Mouse (Mus musculus): Measurements from ENCODE around the gene Cpa2.

Cpa2 gene

DNA sequence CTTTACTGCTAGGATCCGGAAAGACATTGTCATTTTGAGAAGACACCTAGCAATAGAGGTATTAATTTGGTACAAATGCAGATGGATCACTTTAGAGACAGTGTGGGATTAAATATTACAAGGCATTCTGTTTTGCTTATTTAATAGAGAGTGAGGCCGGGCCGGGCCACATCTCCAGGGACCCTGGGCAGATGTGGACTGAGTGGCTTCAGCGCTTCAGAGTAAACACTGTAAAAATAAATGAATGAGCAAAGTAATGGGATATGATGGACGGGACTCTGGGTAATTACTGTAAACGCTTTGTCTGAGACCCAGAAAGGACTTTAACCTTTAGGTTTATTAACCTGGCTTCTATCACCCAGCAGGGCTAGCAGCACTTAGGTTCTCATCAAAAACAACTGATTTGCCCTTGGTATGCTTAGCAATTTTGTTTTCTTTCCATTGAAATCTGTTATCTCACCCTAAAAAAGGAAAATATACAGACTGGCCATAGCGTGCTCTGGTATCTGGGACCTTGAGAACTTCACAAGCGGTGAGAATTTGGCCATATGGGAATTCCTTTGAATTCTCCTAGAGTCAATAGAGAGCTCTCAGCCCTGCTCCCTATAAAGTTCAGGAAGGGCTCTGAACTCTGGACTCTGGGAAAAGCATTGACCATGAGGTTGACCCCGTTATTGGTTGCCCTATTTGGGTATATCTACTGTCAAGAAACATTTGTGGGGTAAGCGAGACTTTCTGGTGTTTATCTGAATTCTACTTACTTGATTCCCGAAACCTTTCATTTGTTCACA lies at the start of gene Cpa2:
Gene Cpa2, plus strand, starts transcription at position 574 of the 791 bp plus-strand sequence.
- DNase-seq (ENCODE audit: low read depth, low spot score), result no peak

DNA sequence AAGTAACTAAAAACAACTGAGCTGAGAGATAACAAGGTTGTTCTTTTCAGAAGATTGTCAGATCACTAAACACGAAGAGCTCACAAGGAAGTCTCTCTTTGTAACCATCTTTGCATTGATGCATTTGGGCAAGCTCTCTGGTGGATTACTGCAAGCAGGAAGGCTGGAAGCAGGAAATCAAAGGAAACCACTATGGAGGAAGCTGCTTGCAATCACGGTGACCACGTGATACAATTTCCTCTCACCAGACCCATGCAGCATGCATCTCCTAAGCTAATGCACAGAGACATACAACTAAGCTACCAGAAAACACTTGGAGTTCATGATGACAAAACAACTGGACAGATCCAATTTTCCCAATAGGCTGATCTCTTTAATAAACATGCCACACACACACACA lies 42.3 kb upstream of the Cpa2 start:
- DNase-seq (ENCODE audit: low read depth, low spot score), result no peak

DNA sequence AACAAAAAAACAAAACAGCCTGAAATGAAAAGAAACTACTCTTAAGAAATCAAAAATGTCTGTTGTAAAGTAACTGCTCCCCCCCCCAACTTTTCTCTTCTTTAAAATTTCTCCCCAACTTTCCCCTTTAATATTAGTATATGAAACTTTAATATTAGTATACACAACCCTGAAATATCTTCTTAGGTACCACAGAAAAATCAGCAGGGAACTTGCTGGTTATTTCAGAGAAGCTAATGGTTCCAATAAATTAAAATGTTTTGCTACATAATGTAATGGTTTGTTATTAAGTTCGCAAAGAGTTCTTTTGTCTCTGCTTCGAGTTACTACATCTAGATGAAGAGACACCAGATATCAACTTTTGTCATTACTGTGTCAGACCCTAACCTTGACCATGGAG lies 32.6 kb upstream of the Cpa2 start:
- no peak for DNase-seq (ENCODE audit: low read depth, low spot score)

DNA sequence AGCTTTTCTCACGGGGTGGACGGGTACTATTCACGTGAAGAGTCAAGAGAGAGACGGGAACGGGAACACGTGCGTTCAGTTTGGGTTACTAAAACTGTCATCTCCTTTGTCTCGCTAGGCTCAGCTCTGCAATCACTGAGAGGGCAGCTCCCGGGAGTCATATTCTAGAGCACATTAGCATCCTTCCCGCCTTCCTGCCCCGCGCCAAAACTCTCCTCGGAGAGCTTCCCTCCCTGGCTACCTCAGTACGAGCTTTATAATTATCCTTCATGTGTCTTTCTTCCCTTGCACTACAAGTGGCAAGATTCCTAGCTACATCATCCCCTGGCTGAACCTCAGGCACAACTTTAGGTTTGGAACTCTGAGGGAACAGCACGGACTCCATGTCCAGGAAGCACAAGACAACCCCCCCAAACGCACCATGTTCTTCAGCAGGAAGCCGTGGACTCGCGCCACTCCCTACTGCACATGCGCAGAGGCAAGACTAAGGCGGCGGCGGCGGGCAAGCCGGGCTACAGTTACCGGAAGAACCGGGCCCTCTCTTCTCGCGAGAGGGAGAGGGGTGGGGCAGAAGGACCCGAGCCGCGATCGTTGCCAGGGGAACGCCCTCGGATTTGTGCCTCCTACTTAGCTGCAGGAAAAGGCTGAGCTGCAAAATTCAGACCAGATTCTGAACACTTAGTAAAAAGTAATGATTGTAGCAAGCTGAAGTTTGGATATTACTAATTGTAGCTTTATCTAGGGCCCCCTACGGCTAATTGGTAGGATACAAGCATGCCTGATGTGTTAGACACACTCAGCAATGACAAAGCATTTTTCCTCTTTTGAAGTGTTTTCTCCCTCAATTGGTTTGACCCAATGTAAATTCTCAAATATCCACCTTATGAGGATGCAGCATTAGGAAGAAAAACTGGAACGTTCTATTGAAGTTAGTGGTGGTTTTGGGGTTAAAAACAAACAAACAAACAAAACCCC lies 31.8 kb upstream of the Cpa2 start, which contains the start of the genes Tmem209 and Ssmem1:
Gene Tmem209, minus strand, starts transcription at position 519 of the 975 bp plus-strand sequence.
Gene Ssmem1, plus strand, starts transcription at position 585 of the 975 bp plus-strand sequence.
- DNase-seq (ENCODE audit: low read depth, low spot score), result peak; percentile 98

DNA sequence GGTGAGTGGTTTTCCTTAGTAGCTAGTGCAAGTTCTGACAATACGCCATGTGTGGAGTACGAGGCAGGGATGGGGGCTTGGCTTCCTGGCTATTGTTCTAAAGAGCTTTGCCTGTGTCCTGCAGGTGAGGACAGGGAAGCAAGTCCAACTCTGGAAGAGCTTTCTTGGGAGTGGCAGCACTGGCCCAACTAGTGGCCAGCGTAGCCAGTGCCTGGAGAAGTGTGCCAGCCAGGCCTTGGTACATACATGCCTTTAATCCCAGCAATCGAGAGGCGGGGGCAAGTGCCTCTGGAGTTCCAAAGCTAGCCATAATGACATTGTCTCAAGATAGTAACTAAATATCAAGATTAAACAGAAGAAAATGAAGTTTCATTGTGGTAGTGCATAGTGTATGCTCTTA lies 31.1 kb upstream of the Cpa2 start:
- no peak for DNase-seq (ENCODE audit: low read depth, low spot score)

DNA sequence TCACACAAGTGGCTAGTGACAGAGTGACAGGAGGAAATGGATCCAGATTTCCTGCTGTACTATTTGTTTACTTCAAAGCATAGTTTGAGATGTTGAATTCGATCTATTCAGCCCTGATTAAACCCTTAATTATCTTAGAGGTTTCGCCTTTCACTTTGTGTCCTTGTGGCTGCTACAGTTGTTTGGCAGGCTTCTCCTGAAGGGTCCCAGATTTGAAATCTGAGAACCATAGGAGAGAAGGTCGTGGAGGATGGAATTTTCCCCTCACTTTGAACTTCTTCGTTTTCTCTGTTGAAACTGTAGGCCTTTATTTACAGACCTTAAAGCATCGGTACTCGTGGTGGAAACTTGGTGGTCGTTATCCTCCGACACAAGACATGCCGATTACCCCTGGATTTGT lies 27.1 kb upstream of the Cpa2 start:
- peak; percentile 57 for DNase-seq (ENCODE audit: low read depth, low spot score)

DNA sequence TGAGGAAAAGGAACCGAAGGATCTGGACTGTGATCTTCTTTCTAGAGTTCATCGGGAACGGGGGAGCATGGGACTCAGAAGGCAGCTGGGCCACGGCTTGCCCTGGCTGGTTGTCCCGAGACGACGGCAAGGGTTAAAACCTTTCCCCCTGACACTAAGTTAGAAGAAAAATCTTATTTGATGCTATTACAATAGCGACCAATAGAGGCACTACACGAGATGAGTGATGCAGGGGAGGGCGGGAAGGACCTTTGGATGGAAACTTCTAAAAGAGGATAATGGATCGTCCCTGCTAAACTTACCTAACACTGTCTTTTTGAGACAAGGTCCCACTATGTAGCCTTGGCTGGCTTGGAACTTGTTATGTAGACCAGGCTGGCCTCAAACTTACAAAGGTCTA lies 21.0 kb upstream of the Cpa2 start:
- DNase-seq (ENCODE audit: low read depth, low spot score), result no peak

DNA sequence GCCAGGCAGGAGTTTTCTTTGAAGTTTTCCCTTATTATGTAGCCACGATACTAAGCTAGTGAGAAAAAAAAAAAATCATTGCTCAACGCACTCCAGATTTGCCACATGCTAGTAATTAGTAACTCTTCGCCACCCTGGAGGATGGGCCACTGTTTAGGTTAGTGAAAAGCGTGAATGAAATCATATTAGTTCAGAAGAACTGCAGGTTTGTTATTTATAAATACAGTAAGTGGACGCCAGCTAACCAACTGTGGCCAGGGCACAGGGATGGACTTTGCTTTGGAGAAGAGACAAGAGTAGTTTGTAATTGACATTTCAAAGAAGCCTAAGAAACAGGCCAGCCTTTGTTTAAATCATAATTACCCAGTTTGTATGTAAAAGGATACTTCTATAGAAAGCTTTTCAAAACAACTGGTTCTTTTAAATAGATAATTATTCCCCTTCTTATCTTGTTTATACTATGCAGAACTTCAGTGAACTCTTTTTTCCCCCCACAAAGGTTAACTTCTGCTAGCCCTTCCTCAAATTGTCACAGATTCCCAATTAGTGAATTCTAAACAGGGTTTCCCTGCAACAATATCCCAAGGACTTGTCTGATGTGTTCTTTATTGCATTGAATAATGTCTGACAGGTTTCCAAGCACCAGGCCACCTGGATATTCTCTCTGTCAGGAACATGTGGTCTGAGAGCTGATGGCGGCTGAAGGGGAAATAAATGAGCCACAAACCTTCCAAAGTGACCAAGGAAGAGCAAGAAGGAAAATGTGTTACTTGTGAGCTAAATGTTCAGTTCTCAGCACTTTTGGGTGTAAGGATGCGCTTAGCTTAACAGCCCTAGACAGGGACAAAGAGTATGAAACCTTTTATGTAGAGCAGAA lies 15.7 kb upstream of the Cpa2 start:
- DNase-seq (ENCODE audit: low read depth, low spot score), result peak; percentile 81

DNA sequence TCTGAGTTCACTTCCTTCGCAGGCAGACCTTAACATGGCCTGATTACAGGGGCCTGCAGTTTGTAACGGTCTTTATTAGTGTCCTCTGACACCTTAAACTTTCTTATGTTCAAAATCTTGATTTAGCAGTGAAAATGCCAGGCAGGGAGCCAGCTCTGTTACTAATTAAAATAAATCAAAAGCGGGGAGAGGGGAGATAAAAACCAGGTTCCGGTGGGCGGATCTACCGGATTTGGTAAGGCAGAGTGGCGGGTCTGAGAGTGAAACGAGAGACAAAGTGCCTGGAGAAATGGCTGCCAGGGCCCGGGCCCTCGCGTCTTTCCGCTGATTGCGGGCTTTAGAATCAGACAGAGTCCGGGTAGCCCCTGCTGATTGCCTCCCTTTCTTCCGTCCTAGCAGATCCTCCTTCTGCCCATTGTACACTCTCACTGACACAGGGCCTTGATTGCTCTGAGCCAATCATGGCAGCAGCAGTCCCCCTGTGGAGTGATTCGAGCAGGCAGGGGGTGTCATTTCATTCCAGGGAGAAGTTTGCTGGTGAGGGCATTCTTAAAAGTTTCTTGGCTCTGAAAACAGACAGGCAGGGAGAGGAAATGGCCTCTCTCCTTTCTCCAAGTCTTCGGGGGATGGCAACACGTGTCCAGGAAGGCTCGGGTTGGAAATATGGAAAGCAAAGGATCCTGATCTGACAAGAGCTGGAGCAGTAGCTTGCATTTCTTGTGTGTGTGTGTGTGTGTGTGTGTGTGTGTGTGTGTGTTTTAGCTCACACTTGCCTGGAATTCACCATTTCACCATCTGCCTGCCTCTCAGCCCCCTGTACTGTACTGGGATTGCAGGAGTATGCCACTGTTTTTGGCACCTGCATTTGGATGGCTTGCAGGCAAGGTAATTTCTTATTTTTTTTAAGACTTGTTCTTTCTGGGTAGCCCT lies 14.5 kb upstream of the Cpa2 start:
- peak; percentile 82 for DNase-seq (ENCODE audit: low read depth, low spot score)

DNA sequence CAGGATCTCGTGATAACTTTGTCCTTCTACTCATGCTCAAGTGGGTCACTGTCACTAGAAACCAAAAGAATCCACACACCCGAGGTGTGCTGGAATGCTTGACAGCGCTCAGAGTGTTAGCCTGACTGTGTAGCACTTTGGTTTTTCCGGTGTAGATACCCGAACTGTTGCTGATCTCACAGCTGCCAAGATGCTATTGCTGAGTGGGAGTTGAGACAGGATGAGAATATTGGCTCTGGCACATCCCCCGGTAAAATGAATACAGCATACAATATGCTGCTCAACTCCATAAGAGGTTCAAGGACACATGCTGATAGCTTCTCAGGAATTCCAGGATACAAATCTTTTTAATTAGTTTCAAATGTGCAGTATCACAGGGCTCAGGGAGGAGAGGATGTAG lies 12.6 kb upstream of the Cpa2 start:
- DNase-seq (ENCODE audit: low read depth, low spot score), result no peak

DNA sequence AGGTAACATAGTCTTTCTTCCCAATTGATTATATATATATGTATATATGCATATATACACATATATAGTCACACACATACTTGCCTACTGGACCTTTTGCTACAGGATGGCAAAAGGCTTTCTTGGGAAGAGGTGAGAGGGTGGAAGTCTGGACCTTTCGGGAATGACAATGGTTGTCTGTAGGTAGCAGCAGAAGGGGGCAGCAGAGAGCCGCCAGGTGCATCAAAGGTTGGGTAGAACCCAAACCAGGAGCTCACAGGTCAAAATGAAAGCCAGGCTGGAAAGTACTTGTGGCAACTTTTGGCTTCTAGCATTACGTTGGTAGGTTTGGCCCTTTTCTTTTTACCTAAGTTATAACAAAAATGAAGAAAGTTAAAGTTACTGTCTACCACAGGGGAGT lies 6.0 kb upstream of the Cpa2 start:
- DNase-seq (ENCODE audit: low read depth, low spot score), result no peak

DNA sequence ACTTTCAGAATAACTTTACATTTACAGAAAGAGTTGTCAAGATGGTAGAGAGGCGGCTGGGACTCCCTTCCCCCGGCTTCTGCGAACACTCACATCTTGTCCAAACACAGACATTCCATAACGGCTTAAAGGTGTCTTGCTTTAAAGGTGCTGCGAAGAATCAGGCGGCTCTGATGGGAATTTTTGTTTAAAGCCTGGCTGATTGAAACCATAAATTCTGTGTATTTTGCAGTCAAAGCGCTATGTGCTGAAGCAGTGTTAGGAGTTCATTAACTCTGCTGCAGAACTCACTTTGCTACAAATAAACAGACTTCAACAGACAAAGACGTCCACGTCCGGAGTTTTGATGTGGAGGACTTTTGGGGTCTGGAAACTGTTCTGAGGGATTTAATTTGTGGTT lies 3.1 kb upstream of the Cpa2 start:
- DNase-seq (ENCODE audit: low read depth, low spot score), result no peak

DNA sequence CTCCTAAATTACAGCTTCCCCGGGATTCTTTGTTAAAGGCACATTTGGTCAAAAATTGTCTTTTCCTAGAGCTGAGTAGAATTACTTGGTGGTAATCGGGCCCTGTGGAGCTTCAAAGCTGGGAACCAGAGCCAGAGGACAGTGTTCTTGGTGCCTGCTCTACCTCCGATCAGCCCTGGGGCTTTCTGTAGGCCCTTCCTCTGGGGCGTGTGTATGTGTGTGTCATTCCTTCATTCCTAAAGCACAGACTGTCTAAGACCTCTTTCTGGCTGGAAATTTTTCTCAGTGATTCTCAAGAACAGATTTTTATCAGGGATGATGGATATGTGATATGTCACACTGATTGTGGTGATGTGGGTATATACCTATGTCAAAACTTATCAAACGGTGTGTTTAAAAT lies 2.6 kb upstream of the Cpa2 start:
- no peak for DNase-seq (ENCODE audit: low read depth, low spot score)

DNA sequence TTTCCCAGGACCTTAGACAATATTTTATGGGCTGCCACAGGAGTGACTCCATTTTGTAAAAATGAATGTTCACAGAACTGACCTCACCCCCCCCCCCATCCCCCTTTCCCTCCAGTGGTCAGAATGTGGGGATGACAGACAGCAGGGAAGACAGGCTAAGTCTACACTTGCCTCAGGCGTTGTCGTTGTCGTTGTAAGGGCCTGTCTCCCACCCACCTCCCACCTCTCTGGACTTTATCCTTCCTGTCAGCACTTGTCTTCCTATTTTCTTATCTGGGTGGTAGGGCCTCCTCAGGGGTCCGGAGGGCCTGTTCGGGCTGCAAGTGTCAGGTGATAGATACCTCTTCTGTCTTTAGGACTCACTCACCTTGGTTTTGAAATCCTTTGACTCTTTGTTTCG lies 895 bp downstream of the Cpa2 start:
- no peak for DNase-seq (ENCODE audit: low read depth, low spot score)

DNA sequence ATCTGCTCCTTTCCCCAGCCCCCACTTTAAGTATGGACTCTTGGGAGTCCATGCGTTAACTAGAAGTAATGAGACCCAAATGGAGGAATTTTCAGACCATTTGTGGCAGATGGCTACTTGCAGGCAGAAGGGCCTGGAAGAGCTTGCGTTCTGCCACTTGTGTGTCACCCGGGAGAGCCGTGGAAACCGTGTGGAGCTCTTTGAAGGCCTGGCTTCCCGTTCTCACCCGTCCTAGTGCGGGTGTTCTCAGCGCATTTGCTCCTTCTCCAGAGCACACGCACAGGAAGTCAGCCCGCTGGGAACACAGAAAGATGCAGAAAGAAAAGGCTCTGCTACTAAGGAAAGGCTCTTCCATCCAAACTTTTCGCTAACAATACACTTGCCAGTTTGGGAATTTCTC lies 1.7 kb downstream of the Cpa2 start:
- DNase-seq (ENCODE audit: low read depth, low spot score), result no peak

DNA sequence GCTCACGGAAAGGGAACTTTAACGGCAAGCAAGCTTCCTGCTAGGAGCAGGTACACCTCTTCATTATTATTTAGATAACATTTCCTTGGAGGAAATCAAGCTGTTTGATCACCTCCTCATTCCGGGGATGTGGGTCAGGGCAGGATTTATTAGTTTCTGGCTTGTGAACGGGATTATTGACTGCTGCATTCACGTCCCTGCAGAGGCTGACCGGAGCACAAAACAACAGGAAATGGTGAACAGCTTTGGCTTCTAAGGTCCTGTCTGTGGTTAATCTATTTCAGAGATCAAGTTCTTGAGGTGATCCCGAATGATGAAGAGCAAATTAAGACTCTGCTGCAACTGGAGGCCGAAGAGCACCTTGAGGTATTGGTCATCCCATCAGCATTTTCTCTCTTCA lies 2.5 kb downstream of the Cpa2 start:
- DNase-seq (ENCODE audit: low read depth, low spot score), result peak; percentile 82

DNA sequence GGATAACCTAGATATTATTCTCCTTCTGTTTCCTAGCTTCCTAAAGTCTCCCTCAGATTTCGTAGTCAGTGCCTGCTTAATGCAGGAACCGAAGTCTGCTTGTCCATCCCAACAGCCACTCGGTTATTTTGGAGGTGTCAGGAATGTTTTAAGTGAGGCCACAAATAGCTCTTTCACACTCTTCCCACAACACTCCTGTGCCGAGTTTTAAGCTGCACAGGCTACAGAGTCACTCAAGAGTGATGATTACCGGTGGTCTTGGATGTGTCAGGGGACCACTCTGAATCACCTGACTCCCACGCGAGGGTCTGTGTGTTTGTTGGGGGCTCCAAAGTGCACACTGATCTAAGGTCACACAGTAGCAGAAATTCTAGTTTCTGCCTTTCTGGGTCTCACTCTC lies 4.3 kb downstream of the Cpa2 start:
- DNase-seq (ENCODE audit: low read depth, low spot score), result no peak

DNA sequence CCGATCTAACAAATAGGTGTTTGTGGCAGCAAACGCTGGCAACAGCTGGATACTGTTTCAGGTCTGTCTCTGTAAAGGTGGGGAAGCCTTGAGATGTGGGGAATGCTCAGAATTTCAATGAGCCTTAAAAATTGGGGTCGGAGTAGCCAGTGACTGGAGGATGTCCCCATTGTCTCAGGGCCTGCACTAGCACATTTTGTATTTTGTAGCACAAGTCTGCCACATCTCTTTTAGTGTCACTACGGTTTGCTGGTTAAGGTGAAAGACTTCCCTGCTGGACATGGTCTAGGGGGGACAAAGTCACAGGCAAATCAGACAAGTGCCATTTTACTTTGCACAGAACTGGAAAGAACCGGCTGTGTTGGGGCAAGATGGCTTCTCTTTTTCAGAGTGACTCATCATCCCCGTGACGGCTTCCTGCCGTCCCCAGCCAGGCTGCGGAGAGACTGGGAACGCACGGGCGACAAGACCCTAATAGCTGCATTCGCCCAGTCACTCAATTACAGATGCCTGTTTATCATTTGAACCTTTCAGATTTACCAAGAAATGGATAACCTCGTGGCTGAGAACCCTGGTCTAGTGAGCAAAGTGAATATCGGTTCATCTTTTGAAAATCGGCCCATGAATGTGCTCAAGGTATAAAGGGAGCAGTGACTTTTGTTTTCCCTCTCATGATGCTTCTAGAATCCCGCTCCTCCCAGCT lies 5.3 kb downstream of the Cpa2 start:
- DNase-seq (ENCODE audit: low read depth, low spot score), result peak; percentile 59

DNA sequence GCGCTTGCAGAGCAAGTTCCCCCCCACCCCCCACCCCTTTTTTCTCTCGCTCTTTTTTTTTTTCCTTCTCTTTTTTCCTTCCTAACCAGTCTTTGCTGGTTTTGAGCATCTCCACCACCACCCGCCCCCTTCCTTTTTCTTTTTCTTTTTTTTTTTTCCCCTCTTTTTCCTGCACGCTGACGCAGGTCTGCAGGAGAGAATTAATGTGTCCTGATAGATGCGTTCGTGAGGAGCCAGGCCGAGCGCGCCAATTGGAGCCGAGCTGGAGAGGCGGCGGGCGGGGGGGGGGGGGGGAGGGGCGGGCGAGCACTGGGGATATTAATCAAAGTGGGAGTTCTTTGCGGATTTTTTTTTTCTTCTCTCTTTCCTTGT lies 5.9 kb downstream of the Cpa2 start:
- peak; percentile 66 for DNase-seq (ENCODE audit: low read depth, low spot score)
